Mouse (Mus musculus) ovary, postnatal 36 days (tissue): ENCODE measurements at regions not wholly inside any gene's neighbourhood (a gene's known extent, or its start where the extent isn't known, plus 50 kb on each side); places are given as distances from the start of the nearest gene placed in this dataset.

Experiments used
- DNase-seq: peaks from one replicate; pipeline ENCODE4 v3.0.0; 2022; ENCODE audit warnings: low spot score, mixed read lengths

DNA sequence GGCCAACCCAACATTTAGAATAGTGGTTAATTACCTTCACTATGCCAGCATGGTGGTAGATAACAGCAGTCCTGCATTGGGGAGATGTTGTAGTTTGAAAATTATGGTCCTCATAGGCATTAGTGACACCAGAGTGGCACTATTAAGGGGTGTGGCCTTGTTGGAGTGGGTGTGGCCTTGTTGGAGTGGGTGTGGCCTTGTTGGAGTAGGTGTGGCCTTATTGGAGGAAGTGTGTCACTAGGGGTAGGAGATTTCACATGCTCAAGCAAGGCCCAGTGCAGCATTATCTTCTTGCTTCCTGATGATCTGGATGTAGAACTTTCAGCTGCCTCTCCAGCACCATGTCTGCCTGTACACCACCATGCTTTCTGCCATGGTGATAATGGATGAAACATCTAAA is 225.3 kb upstream of the Gadl1 start:
- DNase-seq = no peak

DNA sequence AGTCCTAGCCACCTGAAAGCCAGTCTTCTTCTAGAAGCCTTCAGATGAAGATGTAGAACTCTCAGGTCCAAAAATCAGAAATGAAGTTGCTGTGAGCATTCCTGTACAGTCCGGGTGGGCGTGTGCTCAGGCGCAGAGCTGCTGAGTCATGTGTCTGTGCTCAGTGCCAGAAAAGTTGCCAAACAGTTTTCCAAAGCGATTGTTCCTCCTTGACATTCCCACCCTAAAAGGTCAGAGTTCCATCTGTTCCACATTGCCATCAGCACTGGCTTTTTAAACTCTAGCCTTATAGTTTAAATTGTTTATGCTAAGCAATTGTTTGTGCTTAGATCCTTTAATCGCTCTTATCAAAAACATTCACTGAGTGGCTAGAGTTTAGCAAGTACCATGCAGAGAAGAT is 222.7 kb upstream of the Gadl1 start:
- no peak for DNase-seq

DNA sequence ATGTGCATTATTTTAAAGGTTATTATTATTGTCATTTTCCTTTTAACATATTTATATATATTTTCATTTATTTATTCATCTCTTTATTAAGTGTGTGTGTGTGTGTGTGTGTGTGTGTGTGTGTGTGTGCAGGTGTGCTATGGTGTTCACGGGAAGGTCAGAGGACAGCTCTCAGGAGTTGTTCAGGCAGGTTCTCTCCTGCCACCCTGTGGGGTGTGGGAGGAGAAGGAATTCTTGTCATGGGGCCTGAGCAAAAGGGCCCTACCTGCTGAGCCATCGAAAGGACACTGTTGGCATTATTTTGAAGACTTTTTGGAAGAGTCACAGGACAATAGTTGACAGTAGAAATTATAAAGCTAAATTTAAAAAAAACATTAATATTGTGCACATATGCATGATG is 216.4 kb upstream of the Gadl1 start:
- DNase-seq = no peak

DNA sequence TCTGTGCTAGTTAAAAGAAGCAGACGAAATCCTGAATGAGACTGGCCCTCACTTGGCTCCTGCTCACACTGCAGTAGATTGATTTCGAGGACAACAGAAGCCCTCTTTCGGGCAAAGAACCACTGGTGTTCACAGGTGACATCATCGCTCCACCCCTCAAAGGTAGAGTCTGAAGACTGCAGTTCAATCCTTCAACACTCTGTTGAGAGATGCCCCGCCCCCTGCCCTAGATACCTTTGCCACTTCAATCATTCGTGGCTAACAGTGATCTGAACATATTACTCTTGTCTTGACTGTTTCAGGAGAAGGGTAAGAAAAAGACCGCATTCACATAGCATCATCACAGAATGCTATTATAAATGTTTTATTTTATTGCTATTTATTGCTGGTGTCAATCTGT is 205.5 kb upstream of the Gadl1 start:
- DNase-seq = no peak

DNA sequence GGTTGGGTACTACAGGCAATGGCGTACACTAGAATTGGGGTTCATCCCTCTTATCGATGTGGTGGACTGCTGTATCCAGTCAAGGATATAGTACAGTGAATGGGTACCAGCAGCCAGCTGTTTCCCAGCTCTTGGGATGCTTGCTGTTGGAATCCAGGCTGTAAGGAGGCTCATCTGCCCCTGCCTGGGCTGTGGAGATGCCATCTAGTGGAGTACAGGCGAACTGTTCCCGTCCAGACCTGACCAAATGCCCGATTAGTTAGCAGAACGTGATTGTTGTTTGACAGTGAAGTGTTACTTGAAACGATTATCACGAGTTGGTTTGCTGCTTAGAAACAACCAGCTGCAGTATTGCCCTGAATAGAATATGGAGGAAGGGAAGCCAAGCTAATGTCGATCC is 205.0 kb upstream of the Gadl1 start:
- DNase-seq = peak; percentile 50

DNA sequence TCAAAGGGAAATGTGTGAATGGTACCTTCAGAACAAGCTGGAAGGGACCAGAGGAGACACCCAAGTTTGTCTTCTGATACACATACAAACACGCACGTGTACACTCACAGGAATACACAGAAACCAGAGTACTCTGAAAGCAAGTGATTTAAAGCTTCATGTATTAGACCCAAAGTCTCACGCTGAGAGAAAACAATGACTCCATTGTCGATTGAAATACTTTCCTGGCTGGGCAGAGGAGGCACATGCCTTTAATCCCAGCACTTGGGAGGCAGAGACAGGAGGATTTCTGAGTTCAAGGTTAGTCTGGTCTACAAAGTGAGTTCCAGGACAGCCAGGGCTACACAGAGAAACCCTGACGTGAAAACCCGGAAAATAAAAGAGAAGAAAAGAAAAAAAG is 203.5 kb upstream of the Gadl1 start:
- DNase-seq = no peak

DNA sequence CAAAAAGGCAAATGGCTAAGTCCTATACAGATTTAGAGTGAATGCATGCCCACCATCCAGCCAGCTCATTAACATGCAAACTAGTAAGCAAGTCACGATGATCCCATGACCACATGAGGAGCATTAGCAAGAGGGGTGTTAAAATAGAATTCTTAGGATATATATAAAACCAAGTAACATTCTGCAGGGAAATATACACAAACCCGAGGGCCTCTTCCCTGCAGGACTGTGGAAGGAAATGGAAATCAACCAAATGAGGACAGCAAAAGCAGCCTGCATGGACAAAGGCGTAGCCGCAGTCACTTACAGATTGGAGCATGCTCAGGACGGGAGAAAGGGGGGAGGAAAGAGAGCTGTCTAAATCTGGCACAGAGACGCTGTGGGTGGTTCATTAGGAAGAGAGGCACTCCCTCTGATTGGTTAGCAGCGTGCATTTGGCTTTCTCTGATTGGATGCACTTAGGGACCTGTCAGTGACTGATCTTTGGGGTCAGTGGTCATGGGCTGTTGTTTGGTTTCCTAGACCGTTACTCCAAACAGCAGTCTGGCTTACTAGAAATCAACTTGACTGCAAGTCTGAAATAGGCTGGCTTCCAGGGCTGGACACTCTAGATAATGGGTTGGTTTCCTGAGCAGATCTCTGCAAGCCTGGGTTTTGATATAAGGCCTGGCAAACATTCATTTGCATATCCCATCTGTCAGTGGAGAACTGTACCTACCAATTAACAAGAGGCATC is 200.9 kb upstream of the Gadl1 start:
- peak; percentile 6 for DNase-seq

DNA sequence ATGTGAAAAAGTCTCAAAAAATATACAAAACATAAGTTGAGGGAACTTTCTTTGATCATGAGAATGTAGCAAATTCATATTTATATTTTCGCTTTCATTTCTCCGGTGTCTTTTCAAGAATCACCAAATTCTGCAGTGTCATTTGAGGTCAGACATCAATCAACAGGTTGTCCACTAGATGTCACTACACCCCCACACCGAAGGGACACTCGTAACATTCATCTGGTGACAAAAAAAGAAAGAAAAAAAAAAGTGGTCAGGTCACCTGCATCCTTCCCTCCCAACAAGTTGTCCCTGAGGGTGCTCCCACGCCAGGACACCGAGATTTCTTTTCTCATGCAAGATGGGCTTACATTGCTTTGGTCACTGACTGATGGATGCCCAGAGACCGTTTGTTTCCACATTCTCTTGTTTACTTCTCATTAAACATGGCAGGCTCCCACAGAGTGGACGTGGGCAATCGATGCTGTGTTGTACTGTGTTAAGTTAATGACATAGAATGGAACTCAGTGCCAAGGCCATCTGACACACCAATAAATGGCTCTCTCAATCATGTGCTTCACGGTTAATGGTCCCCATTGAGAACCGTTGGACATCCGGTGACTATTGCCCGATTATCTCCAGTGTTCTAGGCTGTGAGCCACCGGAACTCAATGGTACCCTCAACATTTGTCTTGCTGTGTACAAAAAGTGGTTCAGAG is 199.1 kb upstream of the Gadl1 start:
- DNase-seq = peak; percentile 4

DNA sequence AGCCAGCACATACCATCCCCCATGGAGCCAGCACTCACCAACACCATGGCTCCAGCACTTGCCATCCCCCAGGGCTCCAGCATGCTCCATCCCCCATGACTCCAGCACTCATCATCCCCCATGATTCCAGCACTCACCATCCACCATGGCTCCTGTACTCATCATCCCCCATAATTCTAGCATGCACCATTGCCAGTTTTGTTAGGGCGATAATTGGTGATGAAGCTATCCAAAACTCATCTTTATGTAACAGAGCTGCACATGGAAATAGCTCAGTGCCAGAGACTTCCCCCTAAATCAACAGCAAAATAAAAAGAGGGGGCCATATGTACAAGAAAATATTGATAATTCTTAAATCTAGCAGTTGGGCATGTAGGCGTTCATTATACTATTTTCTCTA is 188.9 kb upstream of the Gadl1 start:
- DNase-seq = no peak

DNA sequence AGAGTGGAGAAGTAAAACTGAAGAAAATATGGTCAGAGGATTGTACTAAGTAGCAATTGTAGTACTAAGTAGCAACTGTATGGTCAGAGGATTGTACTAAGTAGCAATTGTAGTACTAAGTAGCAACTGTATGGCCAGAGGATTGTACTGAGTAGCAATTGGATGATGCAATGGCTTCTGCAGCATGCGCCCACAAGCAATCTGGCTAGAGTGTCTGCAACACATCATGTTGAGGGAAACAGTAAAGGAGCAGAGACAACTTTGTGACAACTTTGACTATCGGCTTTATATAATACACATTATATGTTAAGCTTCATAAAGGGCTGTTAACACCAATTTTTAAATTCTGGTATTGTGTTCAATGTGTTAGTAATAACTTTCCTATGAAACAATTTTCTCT is 188.4 kb upstream of the Gadl1 start:
- DNase-seq = no peak

DNA sequence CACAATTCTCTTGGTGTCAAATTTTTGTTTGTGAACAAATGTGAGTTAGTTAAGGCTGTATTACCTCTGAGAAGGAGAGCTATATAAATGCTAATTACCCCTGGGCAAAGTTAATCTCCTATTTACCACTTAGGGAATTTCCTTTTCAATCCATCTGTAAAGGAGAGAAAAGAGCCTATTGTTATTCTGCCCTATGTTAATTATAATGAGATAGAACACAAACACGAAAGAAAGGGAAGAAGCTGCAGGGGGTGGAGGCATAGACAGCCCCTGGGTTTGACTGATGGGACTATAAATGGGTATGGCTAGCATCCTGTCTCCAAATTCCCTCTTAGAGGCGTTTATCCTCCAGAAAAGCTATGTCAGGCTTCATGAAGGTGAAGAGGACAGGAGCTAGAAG is 185.2 kb upstream of the Gadl1 start:
- DNase-seq = no peak

DNA sequence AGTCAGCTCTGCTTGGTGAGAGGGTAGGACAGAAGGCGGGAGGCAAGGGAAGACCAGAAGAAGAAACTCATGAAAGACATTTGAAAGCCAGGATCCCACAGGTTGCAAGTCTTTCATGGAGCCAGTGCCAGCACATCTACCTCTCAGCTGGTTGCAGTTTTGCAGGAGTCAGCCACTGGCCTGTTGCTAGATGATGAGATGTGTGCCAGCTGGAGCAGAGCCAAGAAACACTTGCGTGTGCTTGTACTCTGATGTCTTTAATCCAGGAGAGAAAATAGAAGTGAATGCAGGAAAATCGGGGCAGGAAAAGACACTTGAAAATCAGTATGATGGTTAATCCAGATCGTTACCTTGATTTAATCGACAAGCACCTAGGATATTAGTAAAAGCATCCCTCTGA is 181.9 kb upstream of the Gadl1 start:
- no peak for DNase-seq

DNA sequence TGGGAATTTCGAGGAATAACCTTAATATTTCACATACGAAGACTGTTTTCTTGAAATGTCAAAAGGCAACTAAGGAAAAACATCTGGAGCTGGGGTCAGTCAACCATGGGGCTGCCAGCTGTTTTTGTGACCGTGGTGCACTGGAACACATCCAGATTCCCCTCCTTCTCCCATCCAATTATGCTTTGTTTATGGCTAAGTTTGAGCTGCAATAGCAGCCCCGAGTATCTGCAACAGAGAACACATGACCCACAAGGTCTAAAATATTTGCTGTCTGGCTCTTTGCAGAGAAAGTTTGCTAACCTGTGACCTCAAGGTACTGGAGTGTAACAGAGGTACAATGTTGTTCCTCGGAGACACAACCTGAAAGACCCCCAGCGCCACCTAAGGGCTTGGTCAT is 177.7 kb upstream of the Gadl1 start:
- DNase-seq = no peak

DNA sequence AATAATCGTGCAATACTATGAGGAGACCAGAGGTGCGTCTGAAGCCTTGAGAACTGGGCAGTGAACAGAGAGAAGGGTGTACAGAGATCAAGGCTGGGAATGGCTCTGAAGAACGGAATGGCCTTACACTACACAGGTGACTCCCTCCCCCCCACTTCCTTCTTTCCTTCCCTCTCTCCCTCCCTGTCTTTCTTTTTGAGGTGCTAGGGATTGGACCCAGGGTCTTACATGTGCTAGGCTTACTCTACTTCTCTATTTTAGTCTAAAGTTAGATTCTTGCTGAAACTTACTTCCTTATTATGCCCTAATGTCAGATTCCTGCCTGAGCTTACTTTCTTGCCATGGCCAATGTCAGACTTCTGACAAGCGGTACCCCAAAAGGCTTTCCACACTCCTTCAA is 176.2 kb upstream of the Gadl1 start:
- no peak for DNase-seq

DNA sequence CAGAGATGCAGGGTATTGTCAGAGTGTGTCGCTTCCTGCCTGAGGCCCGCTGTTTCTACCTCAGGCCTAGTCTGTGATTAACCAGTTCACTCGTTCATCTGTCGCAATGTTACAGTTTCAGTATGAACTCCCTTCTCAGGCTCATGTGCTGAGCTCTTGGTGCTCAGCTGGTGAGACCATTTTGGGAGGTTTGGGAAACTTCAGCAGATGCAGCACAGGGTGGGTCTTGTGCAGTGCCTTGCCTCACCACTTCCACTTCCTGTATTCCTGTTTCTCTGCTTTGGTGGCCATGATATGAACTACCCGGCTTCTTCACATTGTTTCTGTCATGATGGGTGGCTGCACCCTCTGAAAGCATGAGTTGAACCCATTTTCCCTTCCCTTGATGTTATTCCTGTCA is 169.3 kb upstream of the Gadl1 start:
- DNase-seq = no peak

DNA sequence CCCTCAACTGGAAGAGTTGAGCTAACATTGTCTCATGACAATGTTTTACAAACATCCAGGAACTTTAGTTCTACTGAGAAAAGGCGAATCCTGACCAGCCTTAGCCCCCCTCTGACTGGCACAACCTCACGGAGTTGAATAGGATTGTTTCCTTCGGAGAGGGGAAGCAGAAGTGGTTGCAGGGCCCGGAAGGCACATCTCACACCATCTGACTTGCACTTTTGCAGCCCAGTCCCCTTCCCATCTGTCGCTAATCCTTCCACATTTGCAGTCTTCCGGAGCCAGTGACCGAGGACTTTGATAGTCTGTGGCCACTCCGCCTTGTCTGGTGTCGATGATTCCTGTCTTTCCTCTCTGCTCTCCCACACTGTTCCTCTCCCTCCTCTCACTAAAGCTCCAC is 162.8 kb upstream of the Gadl1 start:
- no peak for DNase-seq

DNA sequence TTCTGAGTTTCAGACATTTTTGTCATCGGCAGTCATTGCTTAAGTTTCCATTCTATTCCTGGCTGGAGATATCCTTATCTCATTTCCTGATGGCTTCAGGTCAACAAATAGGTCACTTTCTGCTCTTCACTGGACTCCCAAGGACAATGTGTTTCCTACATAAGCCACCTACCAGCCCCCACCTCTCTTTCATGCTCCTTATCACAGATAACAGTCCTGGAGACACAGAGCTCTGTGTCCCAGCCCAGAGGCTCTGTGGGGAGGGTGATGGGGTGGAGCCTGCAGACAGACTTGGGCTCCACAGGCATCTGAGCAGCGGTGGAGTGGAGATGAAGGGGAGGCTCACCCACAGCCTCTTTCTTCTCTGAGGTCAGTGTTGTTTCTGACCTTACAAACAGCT is 148.8 kb upstream of the Gadl1 start:
- DNase-seq = no peak

DNA sequence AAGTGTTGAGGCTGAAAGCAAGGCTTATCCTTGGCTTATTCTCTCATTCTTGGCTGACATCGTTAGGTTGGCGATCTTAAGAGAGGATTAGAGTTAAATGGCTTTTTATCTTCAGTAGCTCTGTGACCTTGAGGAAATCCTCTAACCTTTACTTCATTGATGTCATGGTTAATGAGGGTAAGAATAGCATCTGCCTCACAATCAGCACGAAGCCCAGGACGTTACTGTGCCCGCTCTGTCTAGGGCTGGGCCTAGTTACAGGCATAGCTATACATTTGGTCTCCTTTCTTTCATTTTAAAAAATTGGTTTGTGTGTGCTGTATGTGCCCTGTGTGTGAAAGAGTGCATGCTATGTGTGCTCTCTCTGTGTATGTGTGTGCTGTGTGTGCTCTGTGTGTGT is 145.1 kb upstream of the Gadl1 start:
- no peak for DNase-seq

DNA sequence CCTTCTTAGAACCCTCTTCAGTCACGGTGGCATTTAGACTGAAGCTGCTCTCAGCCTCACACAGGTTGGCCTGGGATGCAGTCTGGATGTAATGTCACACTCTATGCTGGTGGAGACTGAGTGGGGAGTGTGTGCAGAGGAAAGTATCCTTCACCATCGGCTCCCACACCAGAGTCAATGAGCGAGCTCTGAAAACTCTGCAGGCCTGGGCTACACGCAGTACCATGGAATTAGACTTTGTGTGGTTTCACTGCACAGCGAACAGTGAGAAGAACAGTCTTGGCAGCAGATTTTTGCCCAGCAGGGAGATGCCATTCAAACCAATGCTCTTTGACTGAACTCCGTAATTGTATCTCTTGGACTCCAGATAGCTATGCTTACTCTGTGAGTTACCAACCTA is 142.8 kb upstream of the Gadl1 start:
- DNase-seq = no peak

DNA sequence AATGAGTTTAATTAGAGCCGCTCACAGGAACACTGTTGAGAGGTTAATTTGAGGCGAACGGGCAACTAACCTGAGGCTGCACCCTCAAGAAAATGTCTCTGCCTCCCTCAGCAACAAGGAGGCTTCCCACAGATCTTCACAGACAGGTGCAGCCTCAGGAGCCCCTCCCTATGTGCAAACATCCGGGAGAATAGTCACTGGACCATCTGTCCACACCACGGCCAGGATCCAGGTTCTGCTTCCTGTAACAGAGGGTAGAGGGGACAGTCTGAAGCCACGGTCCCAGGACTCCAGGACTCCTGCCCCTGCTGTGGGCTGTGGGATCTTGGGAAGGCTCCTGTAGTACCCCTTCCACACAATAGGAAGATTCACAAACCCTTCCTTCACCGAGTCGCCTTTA is 134.1 kb upstream of the Gadl1 start:
- no peak for DNase-seq

DNA sequence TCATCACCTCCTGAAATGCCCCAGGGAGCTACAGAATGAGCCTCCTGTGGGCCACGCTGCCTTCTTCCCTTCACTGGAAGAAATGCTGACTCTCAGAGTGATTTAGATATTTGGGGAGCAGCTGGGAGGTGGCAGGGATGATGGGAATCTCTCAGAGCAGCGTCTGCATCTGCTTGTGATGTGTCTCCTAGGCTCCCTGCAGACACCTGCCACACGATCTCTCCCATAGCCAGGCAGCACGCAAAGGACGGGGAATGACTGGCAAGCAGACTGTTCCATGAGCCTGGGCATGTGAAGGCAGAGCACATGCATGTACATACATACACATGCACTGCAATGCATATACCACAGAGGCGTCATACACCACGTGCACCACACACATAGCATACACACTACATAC is 133.4 kb upstream of the Gadl1 start:
- DNase-seq = no peak

DNA sequence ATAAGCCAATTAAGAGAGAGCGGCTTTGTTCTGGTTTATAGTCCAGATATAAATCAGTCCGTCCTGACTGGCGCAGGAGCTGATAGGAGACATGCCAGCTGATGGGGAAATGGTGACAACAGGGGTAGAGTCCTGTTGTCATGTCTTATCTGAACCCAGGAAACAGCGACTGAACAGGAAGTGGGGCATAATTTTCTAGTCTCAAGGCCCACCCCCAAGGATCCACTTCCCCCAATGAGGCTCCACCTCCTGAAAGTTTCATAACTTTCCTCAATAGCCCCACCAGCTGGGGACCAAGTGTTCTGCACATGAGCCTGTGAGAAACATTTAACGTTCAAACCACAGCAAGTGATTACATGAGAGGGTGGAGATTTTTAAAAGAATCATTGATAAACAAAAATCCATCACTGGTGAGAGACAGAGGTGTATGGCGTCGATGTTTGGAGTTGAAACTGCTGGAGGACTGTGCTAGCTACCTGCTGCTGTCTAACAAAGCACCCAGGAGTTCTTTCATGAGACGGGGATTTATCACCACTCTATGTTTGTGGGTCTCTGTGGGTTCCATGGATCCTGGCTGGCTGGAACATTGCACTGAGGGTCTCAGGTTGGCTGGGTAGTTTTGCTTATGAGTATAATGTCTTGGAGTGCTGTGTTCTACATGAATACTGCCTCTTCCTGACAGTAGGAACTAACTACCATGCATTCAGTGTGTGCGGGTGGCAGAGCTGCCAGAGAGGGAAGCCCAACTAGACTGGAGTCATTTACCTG is 132.0 kb upstream of the Gadl1 start:
- DNase-seq = no peak

DNA sequence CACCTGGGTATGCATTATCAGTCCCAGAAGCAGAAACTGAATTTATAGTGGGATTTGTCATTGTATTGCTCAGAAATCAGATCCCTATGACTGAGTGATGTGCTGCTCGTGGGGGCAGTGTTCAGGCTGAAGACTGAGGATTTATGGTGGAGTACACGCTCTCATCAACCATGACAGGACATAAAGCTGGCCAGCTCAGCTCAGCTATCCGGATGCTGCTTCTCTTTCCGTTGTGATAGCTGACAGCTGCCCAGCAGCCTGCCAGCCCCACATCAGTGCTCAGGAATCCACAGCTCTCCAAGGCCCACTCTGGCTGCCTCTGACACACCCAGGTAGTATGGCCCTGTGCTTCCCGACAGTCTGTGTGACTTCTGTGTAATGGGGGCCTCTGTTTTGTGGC is 130.4 kb upstream of the Gadl1 start:
- no peak for DNase-seq
